Mouse (Mus musculus) layer of hippocampus, postnatal 36 days (tissue): ENCODE results near the gene Pde2a. TPM values are rescaled to one million over a fixed set of nuclear protein-coding genes. Genes with fewer than 3 reads are reported as not detected.

ENCODE experiments used
- DNase-seq, 2 experiments: peaks; one replicate each; pipeline ENCODE4 v3.0.0; 2022
- total RNA-seq, 2 experiments: library from RNA; stranded (reverse); gene quantifications; 2 replicates each; pipeline ENCODE4 v1.2.3; 2021

Gene Pde2a
- total RNA-seq, 2 experiments from 2014 or later: 300 to 301 TPM

DNA sequence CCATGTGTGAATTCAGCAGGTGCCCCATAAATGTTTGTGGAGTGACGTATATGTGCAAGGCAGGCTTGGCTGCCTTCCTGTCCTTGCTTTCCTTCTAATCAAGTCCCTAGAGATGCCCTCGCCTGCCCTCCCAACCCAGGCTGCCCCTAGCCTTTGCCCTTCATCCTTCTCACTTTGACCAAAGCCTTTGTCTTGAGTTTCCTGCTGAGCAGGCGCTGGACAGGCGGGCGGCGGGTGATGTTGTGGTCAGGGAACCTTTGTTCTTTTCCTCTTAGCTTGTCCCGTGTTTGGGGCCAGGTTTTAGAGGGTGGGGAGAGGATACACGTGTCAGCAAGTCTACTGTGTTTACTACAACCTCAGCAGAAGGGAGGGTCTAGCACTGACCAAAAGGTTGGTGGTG is 32.2 kb downstream of the Pde2a start:
- DNase-seq: no peak

DNA sequence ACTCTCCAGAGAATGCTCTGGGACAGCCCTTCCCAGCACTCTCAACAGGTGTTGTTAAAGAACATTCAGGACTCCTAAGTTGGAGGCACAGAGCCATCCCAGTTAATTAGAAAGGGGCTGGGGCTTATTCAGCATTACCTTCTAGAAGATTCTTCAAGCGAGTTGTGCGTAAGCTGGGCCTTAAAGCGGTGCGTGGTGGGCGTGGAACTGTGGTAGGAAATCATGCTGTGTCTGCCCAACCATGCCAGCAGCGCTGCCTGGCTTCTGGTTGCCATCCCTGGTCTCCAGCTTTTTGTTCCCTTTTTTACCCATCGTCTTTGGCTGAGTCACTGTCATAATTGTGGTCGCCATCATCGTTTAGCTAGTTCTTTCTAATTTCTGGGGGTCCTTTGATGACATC is 33.0 kb downstream of the Pde2a start:
- DNase-seq: no peak

DNA sequence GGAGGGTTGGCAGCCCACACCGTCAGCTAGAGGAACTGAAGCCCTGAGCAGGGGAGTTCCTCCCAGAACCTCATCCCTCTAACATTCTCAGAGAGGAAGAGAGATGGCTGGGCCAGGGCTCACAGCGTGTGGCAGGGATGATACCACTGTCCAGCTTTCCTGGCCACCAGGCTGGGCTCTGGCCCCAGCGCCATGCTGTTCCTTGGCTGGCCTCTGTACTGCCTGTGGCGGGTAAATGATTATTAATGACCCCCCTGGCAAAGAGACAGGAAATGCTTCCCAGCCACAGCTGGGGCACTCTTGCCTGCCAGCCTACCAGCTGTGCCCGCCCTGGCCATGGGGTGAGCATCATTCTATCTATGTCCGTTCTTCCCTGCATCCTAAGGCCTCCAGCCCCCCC is 33.6 kb downstream of the Pde2a start:
- DNase-seq: no peak

DNA sequence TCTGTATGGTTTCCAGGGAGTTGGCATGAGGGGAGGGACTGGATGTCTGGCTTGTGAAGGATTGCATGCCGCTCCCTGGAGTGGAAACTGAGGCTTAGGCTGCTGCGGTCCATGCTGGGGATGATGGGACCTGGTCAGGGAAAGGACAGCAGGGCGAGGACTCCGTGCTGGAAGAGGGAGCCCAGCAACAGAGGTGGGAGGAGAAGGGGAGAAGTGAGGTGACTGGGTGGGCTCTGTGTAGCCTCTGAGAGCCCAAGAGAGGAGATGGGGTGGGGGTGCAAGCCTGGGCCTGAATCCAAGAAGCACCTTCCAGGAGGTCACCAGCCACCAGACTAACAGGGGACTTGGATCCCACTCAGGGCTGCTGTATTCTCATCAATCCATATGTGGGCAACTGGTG is 34.8 kb downstream of the Pde2a start:
- no peak for DNase-seq

DNA sequence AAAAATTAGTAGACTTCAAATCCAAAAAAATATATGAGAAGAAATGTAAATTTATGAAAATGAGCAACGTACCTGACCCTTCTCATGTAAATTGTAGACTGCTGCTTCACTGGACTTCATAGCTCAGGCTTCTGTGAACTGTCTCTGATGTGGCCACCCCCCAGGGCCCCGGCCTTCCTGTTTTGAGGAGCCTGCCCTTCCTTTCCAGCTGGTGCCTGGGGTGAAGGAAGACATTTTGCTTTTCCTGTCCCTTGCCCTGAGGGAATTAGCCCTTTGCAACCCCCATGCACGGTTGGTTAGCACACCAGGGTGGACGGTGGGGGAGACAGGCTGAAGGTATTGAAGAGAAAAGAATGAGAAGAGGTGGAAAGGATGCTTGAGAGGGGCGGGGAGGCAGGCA is 35.3 kb downstream of the Pde2a start:
- DNase-seq: no peak

DNA sequence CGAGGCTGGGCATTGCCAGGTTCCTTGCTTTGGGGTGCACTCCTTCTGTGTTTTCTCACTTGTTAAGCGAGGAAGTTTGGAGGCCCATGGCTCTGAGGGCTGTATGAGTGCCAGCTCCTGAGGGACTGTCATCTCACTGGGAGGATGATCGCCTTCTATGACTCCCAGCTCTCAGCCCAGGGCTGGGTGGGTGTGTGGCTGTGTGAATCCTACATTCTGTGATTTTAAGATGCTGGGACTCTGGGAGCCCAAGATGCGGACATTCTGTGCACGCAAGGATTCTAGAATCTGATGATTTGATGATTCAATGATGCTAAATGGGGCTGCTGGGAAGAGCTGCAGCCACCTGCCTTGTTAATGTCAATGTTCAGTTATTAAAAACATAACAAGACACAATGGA is 35.8 kb downstream of the Pde2a start:
- peak in 1 of 2 experiments; percentile 52 for DNase-seq

DNA sequence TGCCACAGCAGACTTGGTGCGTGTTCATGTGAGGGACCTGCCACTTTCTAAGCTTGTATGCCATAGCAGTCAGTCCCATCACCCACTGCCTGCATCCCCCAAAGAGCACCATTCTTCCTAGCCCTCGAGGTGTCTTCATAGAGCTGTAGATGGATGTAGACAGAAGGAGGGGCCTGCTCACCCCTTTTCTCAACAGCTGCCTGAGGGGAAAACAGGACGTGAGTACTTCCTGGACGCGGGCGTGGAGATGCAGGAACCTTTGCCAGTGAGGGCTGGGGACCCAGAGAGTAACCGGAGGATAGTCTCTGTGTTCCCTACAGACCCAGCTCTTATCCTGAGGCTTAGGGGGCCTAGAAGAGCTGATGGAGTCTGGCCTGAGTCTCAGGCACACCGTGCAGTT is 36.3 kb downstream of the Pde2a start:
- DNase-seq: no peak

DNA sequence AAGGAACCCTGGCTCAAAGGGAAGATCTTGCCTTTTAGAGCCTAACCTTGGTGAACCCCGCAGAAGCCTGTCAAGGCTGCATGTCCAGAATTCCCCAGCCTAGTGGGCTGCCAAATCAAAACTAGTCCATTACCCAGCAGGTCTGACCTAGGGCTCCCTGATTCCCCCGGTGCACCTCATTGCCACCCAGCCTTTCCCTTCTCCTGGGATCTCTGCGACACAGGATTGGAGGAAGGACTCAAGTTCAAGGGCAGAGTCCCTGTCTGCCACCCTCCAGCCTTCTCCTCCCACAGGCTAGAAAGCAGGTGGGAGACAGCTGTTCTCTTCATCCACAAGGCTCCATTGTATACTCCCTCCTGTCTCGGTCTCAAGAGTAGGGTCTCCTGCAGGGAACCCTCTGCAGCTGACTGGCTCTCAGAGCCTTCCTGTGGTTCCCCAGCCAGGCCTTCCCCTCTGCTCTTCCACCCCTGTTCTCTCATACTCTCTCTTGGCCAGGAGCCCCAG is 36.8 kb downstream of the Pde2a start:
- DNase-seq: no peak

DNA sequence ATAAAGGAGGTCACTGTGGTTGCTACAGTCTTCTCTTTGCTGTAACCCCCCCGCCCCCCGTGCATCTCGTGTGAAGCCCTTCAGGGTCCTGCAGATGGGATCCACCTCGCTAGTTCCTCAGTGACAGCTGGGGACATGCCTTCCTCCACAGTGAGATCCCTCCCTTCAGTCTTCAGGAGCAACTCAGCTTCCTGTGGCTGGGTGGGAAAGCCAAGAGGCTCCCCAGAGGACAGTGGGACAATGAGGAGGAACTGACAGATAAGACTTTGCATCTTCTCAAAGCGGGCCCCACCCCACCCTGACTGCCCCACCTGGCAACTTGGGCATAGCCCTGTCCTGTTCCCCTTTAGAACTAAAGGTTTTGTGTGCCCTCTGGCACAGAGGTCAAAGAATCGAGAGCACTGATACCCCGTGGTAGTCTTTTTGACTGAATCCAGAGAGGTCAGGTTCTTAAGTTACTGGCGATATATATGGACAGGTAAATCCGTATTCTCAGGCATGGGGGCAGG is 37.9 kb downstream of the Pde2a start:
- no peak for DNase-seq

DNA sequence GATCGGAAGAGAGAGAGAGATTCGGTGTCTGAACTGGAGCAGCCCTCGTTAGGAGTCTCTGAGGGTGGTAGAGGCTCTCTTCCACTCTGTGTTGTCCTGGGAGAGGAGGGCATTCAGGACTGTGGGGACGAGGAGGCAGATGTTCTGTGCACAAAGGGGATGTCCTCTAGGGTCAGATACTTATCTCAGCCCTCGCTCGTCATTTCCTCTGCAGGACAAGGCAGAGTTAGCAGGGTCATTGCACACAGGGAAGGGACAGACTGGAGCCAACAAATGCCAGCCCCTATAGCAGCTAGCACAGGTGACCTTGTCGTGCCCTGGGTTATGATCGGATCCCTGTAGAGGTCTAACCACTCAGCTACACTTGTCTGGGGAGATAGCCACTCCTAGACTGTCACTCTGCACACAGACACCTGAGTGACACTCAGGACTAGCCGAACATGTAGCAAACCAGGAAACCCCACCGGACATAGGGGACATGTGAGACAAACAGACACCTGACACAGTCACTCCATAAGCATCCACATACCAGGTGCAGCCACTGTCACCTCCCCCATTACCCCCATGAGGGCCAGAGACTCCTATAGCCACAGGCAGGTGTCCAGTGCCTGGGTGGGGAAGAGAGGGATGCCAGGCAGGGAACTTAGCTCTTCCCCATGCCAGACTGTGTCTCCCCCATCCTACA is 38.6 kb downstream of the Pde2a start:
- no peak for DNase-seq

DNA sequence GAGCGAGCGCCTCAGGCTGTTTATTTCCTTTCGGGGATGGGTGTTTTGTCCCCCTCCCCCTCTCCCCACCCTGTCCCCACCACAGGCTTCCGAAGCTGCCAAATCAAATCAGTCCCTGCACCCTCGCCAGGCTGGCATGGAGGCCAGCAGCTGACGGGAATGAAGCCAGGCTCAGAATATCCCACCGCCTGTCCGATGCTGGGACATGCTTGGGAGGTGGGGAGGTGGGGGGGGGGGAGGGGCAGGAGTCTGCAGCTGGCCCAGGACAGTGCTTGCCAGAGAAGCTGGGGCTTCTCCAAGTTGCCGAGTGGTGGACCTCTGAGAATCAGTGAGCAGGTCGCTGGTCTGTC is 39.1 kb downstream of the Pde2a start:
- peak; percentile 63 to 67 for DNase-seq

DNA sequence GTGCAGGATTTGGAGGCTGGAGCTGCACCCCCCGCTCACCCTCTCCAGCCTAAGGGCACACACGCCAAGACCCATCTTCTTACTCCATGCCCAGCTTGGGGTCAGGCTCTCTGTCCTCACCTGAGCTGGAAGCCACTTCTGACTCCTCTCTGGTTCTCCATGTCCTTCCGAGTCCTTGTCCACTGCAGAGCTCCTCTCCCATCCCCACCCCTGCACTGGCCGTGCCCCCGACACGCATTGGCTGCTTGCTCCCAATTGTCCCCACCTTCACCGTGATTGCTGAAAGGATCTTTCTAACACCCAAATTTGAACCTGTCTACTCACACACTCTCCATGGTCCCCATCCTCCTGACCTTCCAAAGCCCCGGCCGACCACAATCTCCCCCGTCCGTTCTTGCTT is 40.1 kb downstream of the Pde2a start:
- no peak for DNase-seq

DNA sequence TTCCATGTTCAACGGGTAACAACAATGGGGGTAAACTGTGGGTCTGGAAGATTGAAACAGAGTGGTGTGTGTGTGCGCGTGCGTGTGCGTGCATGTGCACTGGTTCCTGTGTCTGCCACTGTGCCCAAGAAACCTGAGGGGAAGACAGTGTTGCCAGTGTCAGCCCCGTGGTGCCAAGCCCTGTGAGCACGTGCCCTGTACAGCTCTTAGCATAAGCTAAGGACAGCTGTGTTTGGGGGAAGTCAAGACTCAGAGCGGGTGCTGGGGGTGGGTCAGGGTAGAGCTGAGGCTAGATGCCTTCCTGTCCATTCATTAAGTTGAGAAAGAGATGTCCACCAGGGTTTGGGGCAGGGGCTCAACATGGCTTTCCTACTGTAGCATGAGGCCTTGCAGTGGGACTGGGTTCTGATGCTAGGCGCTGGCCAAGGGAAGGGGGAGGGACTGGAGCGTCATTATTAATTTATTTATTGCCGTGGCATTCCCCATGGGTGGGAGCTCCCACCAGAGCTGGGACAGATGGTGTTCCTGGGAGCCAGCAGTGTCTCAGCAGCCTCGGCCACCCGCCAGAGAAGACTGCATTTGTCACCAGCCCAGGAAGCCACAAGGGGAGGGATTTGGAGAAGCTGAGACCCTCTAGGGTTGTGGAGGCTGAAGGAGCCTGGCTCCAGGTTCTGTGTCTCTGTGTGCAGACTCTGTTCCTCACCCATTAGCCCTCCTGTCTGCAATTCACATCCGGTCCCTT is 41.0 kb downstream of the Pde2a start:
- DNase-seq: peak; percentile 85 to 86

DNA sequence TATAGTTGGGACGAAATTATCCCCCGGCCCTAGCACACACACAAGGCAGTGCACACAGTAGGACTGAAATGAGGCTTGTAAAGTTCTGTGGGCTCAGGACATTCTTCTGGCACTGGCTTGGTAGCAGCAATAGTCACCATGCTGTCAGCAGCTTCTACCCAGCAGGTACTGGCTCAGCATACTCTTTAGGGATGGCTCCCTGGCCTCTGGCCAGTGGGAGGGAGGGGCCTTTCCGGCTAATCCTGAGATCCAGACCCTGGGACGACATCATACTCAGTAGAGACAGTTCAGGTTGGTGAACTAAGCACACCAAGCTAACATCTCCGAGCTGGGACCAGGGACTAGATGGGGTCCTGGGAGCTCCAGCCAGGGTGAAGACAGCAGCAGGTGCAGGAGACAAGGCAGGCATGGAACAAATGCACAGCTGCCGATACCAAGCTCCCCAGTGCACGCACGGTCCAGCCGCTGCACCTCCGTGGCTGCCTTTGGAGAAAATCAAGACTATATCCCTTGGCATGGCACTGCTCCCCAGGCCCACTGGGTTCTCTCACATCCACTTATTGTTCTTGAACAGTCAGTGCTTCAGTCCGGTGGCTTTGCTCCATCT is 42.3 kb downstream of the Pde2a start:
- DNase-seq: no peak

DNA sequence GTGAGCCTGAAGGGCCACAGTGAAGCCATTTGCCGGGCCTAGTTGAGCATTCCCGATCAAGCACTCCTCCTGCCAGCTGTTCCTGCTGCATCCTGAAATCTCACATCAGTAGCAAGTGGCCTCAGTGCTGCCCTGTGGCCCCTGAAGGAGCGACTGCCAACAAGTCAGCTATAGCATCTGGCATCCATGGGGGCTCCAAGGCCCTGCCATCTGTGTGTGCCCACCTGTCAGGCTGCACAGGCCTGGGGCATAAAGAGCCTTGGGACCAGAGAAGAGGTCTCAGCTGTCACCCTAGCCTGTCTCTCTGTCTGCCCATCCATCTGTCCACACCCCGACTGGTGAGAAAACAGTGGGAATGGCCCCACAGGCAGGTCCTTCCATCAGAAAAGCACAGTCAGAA is 43.4 kb downstream of the Pde2a start:
- no peak for DNase-seq

DNA sequence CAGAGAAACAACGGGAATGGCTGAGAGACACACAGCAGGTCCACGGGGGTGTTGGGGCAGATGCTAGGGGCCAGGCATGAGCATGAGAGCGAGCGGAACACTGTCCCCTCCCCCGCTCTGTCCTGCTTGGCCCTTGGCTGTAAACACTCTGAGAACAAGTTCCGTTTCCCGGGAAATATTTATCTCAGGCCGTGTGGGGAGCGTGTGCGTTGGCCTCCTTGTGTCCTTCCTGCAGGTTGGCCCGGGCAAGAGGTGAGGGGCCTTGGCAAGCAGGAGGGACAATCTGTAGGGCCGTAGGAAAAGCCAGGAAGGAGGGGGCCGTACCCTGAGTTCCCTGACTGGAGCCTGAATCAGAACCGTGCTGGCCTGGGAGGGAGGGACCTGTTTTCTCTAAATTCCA is 43.9 kb downstream of the Pde2a start:
- DNase-seq: no peak

DNA sequence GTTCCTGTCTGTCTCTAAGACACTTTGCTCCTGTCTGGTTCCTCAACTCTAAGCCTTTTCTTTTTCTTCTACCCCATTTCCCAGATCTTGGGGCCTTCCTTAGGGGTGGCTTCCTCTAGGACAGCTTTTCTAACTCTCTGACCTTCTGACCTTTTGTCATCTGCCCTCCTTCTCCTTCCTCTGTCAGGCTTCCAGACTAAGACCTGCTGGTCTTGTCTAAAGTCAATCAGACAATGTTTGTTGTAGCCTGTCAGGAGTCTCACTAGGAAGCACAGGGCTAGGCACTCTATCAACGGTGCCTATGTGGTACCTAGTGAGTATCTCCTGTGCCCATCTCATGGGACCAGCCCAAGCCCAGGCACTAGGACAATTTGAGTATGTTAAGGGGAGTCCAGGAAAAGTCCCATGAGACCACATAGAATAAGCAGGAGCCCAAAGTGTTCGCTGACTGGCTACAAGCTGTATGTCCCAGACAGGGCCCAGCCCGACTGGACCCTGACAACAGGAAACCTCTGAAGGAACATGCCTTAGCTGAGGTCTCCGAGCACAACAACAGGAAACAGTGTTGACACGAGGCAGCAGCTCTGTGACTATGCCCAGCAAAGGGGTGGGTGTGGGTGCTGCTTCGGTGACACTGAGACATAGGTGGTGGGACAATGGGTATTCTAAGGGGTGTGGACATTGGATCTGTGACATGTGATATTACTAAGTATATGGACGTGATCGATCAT is 44.5 kb downstream of the Pde2a start:
- no peak for DNase-seq

DNA sequence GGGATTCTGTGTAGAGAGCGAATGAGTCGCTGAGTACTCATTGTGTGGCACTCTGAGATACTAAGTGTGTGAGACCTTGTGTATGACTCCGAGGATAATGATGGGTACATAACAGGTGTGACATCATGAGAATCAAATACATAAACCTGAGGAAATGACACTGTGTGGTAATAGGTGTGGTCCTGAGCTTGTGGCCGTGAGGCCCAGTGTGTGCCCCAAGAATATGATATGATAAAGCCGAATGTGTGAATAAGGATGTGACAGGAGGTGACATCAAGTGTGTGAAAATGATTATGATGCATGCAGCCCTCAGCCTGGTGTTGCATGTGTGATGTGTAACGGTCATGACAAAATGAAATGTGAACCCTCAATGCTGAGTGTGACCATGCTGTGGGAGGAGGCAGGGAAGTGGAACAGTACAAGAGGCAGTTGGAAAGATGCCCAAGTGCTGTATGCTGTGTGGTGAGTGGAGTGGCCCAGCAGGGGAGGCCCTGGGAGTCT is 45.1 kb downstream of the Pde2a start:
- no peak for DNase-seq

DNA sequence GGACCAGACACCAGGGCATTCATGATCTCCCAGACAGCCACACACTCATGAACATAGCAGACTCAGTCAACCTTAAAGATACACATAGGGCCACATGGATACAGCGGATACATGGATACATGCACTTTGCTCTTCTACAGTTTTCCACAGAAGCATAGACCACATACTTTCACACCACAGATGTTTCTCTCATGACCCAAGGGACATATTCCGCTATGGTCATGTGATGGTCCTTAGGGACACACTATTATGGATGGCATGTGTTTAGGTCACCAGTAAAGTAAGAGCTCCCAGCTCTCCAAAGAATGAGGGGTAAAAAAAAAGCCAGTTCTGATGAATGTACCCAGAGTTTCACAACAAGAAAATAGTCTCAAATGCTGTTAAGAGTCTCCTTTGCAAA is 49.9 kb downstream of the Pde2a start:
- DNase-seq: no peak

DNA sequence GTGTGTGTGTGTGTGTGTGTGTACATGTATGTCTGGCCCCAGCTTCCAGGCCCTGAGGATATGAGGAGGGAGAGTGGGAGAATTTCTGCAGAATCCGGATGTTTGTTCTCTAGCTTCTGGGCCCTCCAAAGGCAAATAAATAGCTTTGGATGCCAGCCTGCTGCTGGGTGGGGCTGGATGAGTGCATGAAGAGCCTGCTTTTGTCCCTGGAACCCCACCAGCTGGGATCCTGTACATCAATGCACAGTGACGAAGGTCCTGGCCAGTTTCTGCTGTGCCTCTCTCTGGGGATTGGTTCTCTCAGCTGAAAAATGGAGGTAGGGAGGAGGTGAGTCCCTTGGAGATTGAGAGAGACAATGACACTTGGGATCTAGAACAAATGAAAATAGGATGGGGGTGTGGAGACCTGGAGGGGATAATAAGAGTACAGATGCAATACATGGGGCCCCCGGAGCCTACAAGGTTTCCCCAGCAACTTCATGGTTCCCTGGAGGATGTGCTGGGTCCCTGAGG is 50.5 kb downstream of the Pde2a start:
- no peak for DNase-seq

DNA sequence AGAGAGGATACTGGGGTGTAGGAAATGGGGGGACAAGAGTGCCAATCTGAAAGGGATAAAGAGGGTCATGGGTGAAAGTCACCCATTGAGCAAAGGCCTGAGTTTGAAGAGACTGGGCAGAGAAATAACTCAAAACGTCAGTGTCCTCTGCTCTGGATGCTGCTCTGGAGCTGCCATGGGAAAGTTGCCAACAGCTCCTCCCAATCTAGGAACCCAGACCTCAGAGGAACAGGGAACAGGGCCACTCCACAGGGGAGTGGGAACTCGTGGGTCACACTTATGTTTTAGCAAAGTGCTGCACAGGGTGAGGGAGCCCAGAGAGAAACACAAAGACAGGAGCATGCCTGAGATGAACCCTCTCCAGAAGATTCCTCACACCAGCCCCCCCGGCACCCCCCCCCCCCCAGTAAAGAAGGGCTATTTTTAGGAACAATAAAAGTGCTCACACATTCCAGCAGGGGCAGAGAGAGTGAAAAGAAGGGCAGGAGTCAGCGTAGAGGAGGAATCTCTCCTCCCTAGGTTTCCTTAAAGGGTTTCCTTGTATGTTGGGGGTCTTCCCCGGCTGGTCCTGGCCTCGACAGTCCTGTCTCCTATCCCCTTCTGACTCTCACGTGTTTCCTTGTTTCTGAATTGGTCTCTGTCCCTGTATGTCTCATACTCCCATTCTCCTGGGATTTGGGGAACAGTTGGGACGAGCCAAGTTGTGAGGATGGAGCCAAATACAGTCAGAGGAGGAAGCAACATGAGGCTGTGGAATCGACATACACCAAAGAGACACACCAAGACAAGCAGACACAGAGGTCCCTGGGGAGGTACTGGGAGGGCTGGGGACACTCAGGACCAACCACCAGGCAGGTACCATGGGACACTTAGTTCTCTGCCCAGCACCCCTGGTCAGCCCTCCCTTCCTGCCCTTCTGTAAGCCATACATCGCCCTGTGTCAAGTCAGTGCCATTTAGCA is 51.4 kb downstream of the Pde2a start:
- DNase-seq: no peak
